Mouse (Mus musculus) cerebellum, adult 11-12 months (tissue): ENCODE measurements around the gene Tmem132e.

ENCODE experiments used
- DNase-seq: peaks from one replicate; pipeline ENCODE4 v3.0.0; 2022

Gene Tmem132e

GRCm38 (mm10) chr11:82388371-82389313, at the start of gene Tmem132e:
Gene Tmem132e, plus strand, starts transcription at chr11:82388900.
- DNase-seq, result no peak

- no peak for DNase-seq
Measured at GRCm38 (mm10) chr11:82339921-82340401, 48.7 kb upstream of the Tmem132e start.

- DNase-seq, result no peak
Measured at GRCm38 (mm10) chr11:82340416-82340815, 48.3 kb upstream of the Tmem132e start.

GRCm38 (mm10) chr11:82340900-82341299, 47.8 kb upstream of the Tmem132e start:
- DNase-seq, result no peak

- DNase-seq, result no peak
Measured at GRCm38 (mm10) chr11:82351039-82351438, 37.7 kb upstream of the Tmem132e start.

- no peak for DNase-seq
Measured at GRCm38 (mm10) chr11:82370151-82370550, 18.5 kb upstream of the Tmem132e start.

- DNase-seq, result no peak
Measured at GRCm38 (mm10) chr11:82371577-82371976, 17.1 kb upstream of the Tmem132e start.

GRCm38 (mm10) chr11:82380606-82381202, 8.0 kb upstream of the Tmem132e start:
- no peak for DNase-seq

GRCm38 (mm10) chr11:82386970-82387540, 1.6 kb upstream of the Tmem132e start:
- peak; percentile 66 for DNase-seq

GRCm38 (mm10) chr11:82387711-82388341, 874 bp upstream of the Tmem132e start:
- no peak for DNase-seq

GRCm38 (mm10) chr11:82389396-82390291, 944 bp downstream of the Tmem132e start:
- no peak for DNase-seq

GRCm38 (mm10) chr11:82392341-82392740, 3.6 kb downstream of the Tmem132e start:
- peak; percentile 28 for DNase-seq

- no peak for DNase-seq
Measured at GRCm38 (mm10) chr11:82399621-82400020, 10.9 kb downstream of the Tmem132e start.

GRCm38 (mm10) chr11:82405641-82406040, 16.9 kb downstream of the Tmem132e start:
- DNase-seq, result no peak

GRCm38 (mm10) chr11:82406358-82407221, 17.9 kb downstream of the Tmem132e start:
- DNase-seq, result no peak

GRCm38 (mm10) chr11:82412496-82412895, 23.8 kb downstream of the Tmem132e start:
- DNase-seq, result no peak

- DNase-seq, result no peak
Measured at GRCm38 (mm10) chr11:82418337-82419041, 29.8 kb downstream of the Tmem132e start.

GRCm38 (mm10) chr11:82421909-82422308, 33.2 kb downstream of the Tmem132e start:
- DNase-seq, result no peak

- no peak for DNase-seq
Measured at GRCm38 (mm10) chr11:82423521-82423920, 34.8 kb downstream of the Tmem132e start.

- DNase-seq, result no peak
Measured at GRCm38 (mm10) chr11:82428801-82429200, 40.1 kb downstream of the Tmem132e start.
